Mouse (Mus musculus) E14TG2a.4 (cell line): ENCODE data around the gene Clcn3.

Experiments used
- H3K27me3 ChIP-seq: 2 replicates; pipeline ENCODE4 v1.6.1; 2014; ENCODE audit warnings: low read length, control low read depth; ENCODE audit not compliant: insufficient read depth
- H3K36me3 ChIP-seq: 2 replicates; pipeline ENCODE4 v1.6.1; 2014; ENCODE audit warnings: low read length, control low read depth; ENCODE audit not compliant: insufficient read depth
- H3K4me1 ChIP-seq: replicated peaks from 2 replicates; pipeline ENCODE4 v1.6.1; 2014; ENCODE audit warnings: low read depth, low read length, control low read depth
- H3K4me3 ChIP-seq: replicated peaks from 2 replicates; pipeline ENCODE4 v1.5.1; 2014; ENCODE audit warnings: mild to moderate bottlenecking, low read length
- H3K9me3 ChIP-seq: 2 replicates; pipeline ENCODE4 v1.6.1; 2014; ENCODE audit warnings: low read length, control low read depth
- CTCF ChIP-seq: conservative IDR thresholded peaks from 2 replicates; pipeline ENCODE4 v1.5.1; 2014; ENCODE audit warnings: low read length
- NANOG ChIP-seq: IDR thresholded peaks from 2 replicates; pipeline ENCODE4 v1.6.1; 2014; ENCODE audit warnings: borderline replicate concordance, low read length, mixed read lengths
- POU5F1 ChIP-seq: IDR thresholded peaks from 2 replicates; pipeline ENCODE4 v1.6.1; 2014; ENCODE audit warnings: low read length, borderline replicate concordance

Clcn3 gene

GRCm38 (mm10) chr8:60938717-60939424 is 44.2 kb downstream of the Clcn3 start:
- Histone ChIP-seq H3K27me3 (no peaks in the 10 kb centered on the region), H3K9me3 (no peaks in the 10 kb centered on the region), H3K4me3 (no peak overlapping the region), H3K4me1 (peaks cover 4% of the 10 kb centered on the region; the same call in 1 of the 2 replicates), H3K36me3 (peaks cover 37% of the 10 kb centered on the region)
- TF ChIP-seq CTCF (no peak), POU5F1 (no peak), NANOG (no peak; the same call in 1 of the 2 replicates)

- TF ChIP-seq POU5F1 (no peak), CTCF (peak; percentile 24)
- no peaks in the 10 kb centered on the region for H3K9me3 ChIP-seq
- H3K36me3 ChIP-seq: peaks cover 52% of the 10 kb centered on the region
- no peak overlapping the region for H3K4me3 ChIP-seq
- no peaks in the 10 kb centered on the region for H3K4me1 ChIP-seq
- no peaks in the 10 kb centered on the region for H3K27me3 ChIP-seq
Measured at GRCm38 (mm10) chr8:60933617-60934016, 49.5 kb downstream of the Clcn3 start.

GRCm38 (mm10) chr8:60920176-60920575 is 62.9 kb downstream of the Clcn3 start:
- TF ChIP-seq POU5F1 (no peak), NANOG (no peak), CTCF (no peak)
- Histone ChIP-seq H3K4me1 (no peaks in the 10 kb centered on the region), H3K4me3 (no peak overlapping the region), H3K27me3 (no peaks in the 10 kb centered on the region), H3K9me3 (no peaks in the 10 kb centered on the region), H3K36me3 (peaks cover 54% of the 10 kb centered on the region)

- Histone ChIP-seq H3K27me3 (no peaks in the 10 kb centered on the region), H3K4me1 (no peaks in the 10 kb centered on the region), H3K4me3 (no peak overlapping the region), H3K36me3 (peaks cover 57% of the 10 kb centered on the region), H3K9me3 (no peaks in the 10 kb centered on the region)
- no peak for TF ChIP-seq CTCF
- no peak for TF ChIP-seq NANOG
- TF ChIP-seq POU5F1: no peak
Measured at GRCm38 (mm10) chr8:60919069-60919468, 64.0 kb downstream of the Clcn3 start.

- no peaks in the 10 kb centered on the region for H3K9me3 ChIP-seq
- H3K4me1 ChIP-seq: peaks cover 14% of the 10 kb centered on the region
- peaks cover 54% of the 10 kb centered on the region for H3K36me3 ChIP-seq
- no peaks in the 10 kb centered on the region for H3K27me3 ChIP-seq
- H3K4me3 ChIP-seq: peak overlapping the region; percentile 27
- TF ChIP-seq CTCF: no peak
- no peak for TF ChIP-seq POU5F1
- no peak for TF ChIP-seq NANOG
Measured at GRCm38 (mm10) chr8:60912554-60912953, 70.5 kb downstream of the Clcn3 start.

GRCm38 (mm10) chr8:60912081-60912480 is 71.0 kb downstream of the Clcn3 start:
- no peak for TF ChIP-seq POU5F1
- TF ChIP-seq NANOG: no peak
- no peak for TF ChIP-seq CTCF
- H3K4me1 ChIP-seq: peaks cover 14% of the 10 kb centered on the region
- H3K27me3 ChIP-seq: no peaks in the 10 kb centered on the region
- H3K9me3 ChIP-seq: no peaks in the 10 kb centered on the region
- H3K4me3 ChIP-seq: peak overlapping the region; percentile 27
- H3K36me3 ChIP-seq: peaks cover 54% of the 10 kb centered on the region

- no peak overlapping the region for H3K4me3 ChIP-seq
- H3K4me1 ChIP-seq: peaks cover 16% of the 10 kb centered on the region
- peaks cover 70% of the 10 kb centered on the region for H3K36me3 ChIP-seq
- H3K9me3 ChIP-seq: no peaks in the 10 kb centered on the region
- TF ChIP-seq POU5F1: no peak
- no peaks in the 10 kb centered on the region for H3K27me3 ChIP-seq
Measured at GRCm38 (mm10) chr8:60900147-60900546, 83.0 kb downstream of the Clcn3 start.

- peaks cover 28% of the 10 kb centered on the region for H3K4me1 ChIP-seq
- peaks cover 76% of the 10 kb centered on the region for H3K36me3 ChIP-seq
- no peaks in the 10 kb centered on the region for H3K27me3 ChIP-seq
- H3K9me3 ChIP-seq: no peaks in the 10 kb centered on the region
- no peak overlapping the region for H3K4me3 ChIP-seq
- TF ChIP-seq CTCF (no peak), POU5F1 (no peak), NANOG (no peak)
Measured at GRCm38 (mm10) chr8:60895878-60896277, 87.2 kb downstream of the Clcn3 start.

GRCm38 (mm10) chr8:60891757-60892156 is 91.3 kb downstream of the Clcn3 start:
- H3K36me3 ChIP-seq: peaks cover 44% of the 10 kb centered on the region
- H3K4me3 ChIP-seq: peak overlapping the region; percentile 92
- peaks cover 26% of the 10 kb centered on the region for H3K4me1 ChIP-seq
- H3K9me3 ChIP-seq: no peaks in the 10 kb centered on the region
- TF ChIP-seq POU5F1: no peak
- no peak for TF ChIP-seq NANOG
- TF ChIP-seq CTCF: no peak
- no peaks in the 10 kb centered on the region for H3K27me3 ChIP-seq
